Mouse (Mus musculus) thymus, adult 2 months (tissue): ENCODE measurements around the gene Epas1. TPM values are rescaled to one million over a fixed set of nuclear protein-coding genes. Genes with fewer than 3 reads are reported as not detected.

ENCODE experiments used
- DNase-seq: peaks from one replicate; pipeline ENCODE4 v3.0.0; 2021
- H3K27ac ChIP-seq: fragments of 200-500 bp; 2 replicates; pipeline ENCODE4 v1.5.1; 2012; ENCODE audit warnings: low read length, control low read depth; ENCODE audit not compliant: control insufficient read depth, insufficient read depth
- H3K27me3 ChIP-seq: fragments of 200-500 bp; 2 replicates; pipeline ENCODE4 v1.6.1; 2012; ENCODE audit warnings: mild to moderate bottlenecking, low read length, moderate library complexity, mixed read lengths; ENCODE audit not compliant: control insufficient read depth, insufficient read depth
- H3K36me3 ChIP-seq: fragments of 200-500 bp; 2 replicates; pipeline ENCODE4 v1.6.1; 2012; ENCODE audit warnings: mild to moderate bottlenecking, low read length, moderate library complexity; ENCODE audit not compliant: control insufficient read depth, insufficient read depth
- H3K4me1 ChIP-seq: fragments of 200-500 bp; replicated peaks from 2 replicates; pipeline ENCODE4 v1.6.1; 2012; ENCODE audit warnings: low read length; ENCODE audit not compliant: control insufficient read depth, insufficient read depth
- H3K4me3 ChIP-seq: fragments of 200-500 bp; 2 replicates; pipeline ENCODE4 v1.5.1; 2012; ENCODE audit warnings: mild to moderate bottlenecking, low read length, control low read depth, moderate library complexity; ENCODE audit not compliant: control insufficient read depth, insufficient read depth
- CTCF ChIP-seq: fragments of 200-500 bp; IDR thresholded peaks from 2 replicates; pipeline ENCODE4 v1.5.1; 2012; ENCODE audit warnings: mild to moderate bottlenecking, control low read depth, low read length, moderate library complexity, borderline replicate concordance; ENCODE audit not compliant: control insufficient read depth, poor library complexity, insufficient read depth; ENCODE audit errors: extremely low read depth
- POLR2A ChIP-seq: fragments of 200-500 bp; IDR thresholded peaks from 2 replicates; pipeline ENCODE4 v1.6.1; 2012; ENCODE audit warnings: mild to moderate bottlenecking, low read length, control low read depth, moderate library complexity; ENCODE audit not compliant: control insufficient read depth, poor library complexity, insufficient read depth; ENCODE audit errors: extremely low read depth
- WGBS: fragments of 180-500 bp; shearing (Covaris S2); methylation state at CpG from one replicate; pipeline ENCODE4 v1.1.7; 2018; 5-methylcytosine and 5-hydroxymethylcytosine counted together
- polyA plus RNA-seq: library from polyadenylated mRNA; depleted of rRNA; stranded (reverse); fragments of >200 nt; gene quantifications from 2 replicates; pipeline ENCODE4 v1.2.3, GENCODE M21; 2012

Gene Epas1
- polyA plus RNA-seq, 1 experiment: 18.9 TPM

- 82% methylated on average over 19 of the region's 19 CpGs for WGBS
- H3K4me1 ChIP-seq: 0 out of 2 replicates have a peak, but pooled peaks cover 5% of the 10 kb centered on the region
- peak; percentile 29 for DNase-seq
- TF ChIP-seq POLR2A: no peak
- peak; percentile 93; the same call in 1 of the 2 replicates for TF ChIP-seq CTCF
- no peak overlapping the region for H3K27ac ChIP-seq
- no peak overlapping the region for H3K4me3 ChIP-seq
- no peaks in the 10 kb centered on the region for H3K36me3 ChIP-seq
- no peaks in the 10 kb centered on the region for H3K27me3 ChIP-seq
These were observed 79.2 kb downstream of the Epas1 start for GRCm38 (mm10) chr17:86832562-86833327.

GRCm38 (mm10) chr17:86833945-86834344 is 80.4 kb downstream of the Epas1 start:
- H3K27me3 ChIP-seq: no peaks in the 10 kb centered on the region
- no peaks in the 10 kb centered on the region for H3K36me3 ChIP-seq
- WGBS: 98% methylated on average over 10 of the region's 10 CpGs
- H3K4me1 ChIP-seq: no peaks in the 10 kb centered on the region
- TF ChIP-seq POLR2A: no peak
- no peak for TF ChIP-seq CTCF
- H3K4me3 ChIP-seq: no peak overlapping the region
- H3K27ac ChIP-seq: no peak overlapping the region
- DNase-seq: no peak

- 93% methylated on average over 5 of the region's 5 CpGs for WGBS
- Histone ChIP-seq H3K36me3 (no peaks in the 10 kb centered on the region), H3K27me3 (no peaks in the 10 kb centered on the region), H3K27ac (no peak overlapping the region), H3K4me3 (no peak overlapping the region), H3K4me1 (no peaks in the 10 kb centered on the region)
- no peak for TF ChIP-seq POLR2A
- TF ChIP-seq CTCF: no peak
- no peak for DNase-seq
These were observed 85.8 kb downstream of the Epas1 start for GRCm38 (mm10) chr17:86839308-86839707.

DNA sequence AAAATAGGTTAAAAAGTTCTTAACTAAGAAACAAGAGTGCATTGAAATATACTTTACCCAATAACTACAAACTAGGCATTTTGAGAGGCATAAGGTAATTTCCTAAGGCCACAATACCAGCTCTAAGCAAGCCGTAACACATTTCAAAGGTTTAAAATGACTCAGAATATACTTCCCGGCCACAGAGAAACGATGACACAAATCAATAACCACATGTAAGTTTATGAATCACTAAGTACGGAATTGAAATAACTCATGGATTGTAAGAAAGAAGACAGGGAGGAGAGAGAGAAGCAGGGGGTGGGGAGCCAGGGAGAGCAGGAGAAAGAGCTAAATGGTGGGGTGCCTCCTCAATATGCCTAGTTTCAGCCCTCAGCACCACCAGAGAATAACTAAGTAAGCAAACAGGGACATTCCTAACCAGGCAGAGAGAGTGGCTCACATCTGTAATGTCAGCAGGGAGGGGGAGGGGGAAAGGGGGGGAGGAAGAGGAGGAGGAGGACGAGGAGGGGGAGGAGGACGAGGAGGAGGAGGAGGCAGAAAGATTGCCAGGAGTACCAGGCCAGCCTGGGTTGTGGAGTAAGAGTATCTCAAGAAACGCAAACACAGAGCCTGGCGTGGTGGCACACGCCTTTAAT is 97.3 kb downstream of the Epas1 start:
- no peaks in the 10 kb centered on the region for H3K4me1 ChIP-seq
- H3K4me3 ChIP-seq: no peak overlapping the region
- no peak for TF ChIP-seq POLR2A
- no peak for TF ChIP-seq CTCF
- no peaks in the 10 kb centered on the region for H3K27me3 ChIP-seq
- H3K27ac ChIP-seq: no peak overlapping the region
- 81% methylated on average over 9 of the region's 9 CpGs for WGBS
- H3K36me3 ChIP-seq: no peaks in the 10 kb centered on the region
- no peak for DNase-seq

DNA sequence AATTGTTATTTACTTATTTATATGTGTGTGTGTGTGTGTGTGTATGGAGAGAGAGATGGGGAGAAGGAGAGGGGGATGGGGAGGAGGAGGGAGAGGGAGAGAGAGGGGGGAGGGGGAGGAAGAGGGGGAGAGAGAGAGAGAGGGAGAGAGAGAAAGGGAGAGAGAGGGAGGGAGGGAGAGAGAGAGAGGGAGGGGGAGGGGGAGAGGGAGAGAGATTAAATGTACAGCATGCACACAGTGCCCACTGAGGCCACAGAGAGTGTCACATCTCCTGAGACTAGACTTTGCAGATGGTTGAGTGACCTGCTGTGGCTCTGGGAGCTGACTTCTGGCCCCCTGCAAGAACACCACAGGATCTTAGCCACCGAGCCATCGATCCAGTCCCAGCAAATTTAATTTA is 98.3 kb downstream of the Epas1 start:
- H3K4me1 ChIP-seq: no peaks in the 10 kb centered on the region
- no peak overlapping the region for H3K27ac ChIP-seq
- H3K36me3 ChIP-seq: no peaks in the 10 kb centered on the region
- DNase-seq: no peak
- H3K4me3 ChIP-seq: no peak overlapping the region
- 92% methylated on average over 2 of the region's 2 CpGs for WGBS
- H3K27me3 ChIP-seq: no peaks in the 10 kb centered on the region
- TF ChIP-seq CTCF: no peak
- no peak for TF ChIP-seq POLR2A

GRCm38 (mm10) chr17:86852591-86853031 is 99.1 kb downstream of the Epas1 start:
- Histone ChIP-seq H3K4me3 (no peak overlapping the region), H3K4me1 (no peaks in the 10 kb centered on the region), H3K27me3 (no peaks in the 10 kb centered on the region), H3K36me3 (no peaks in the 10 kb centered on the region), H3K27ac (no peak overlapping the region)
- DNase-seq: no peak
- TF ChIP-seq CTCF (no peak), POLR2A (no peak)
- WGBS: 84% methylated on average over 13 of the region's 13 CpGs
